Mouse (Mus musculus) stomach, postnatal 0 days (tissue): ENCODE measurements around the gene Coa4. TPM values are rescaled to one million over a fixed set of nuclear protein-coding genes. Genes with fewer than 3 reads are reported as not detected.
A peak's percentile ranks its signal among the peaks of the same experiment; 100 is the strongest.

Experiments
- ATAC-seq: fragments of 200-750 bp; cut with Nextera tagmentation; 2 replicates; pipeline ENCODE4 v1.8.0; 2017; ENCODE audit not compliant: low FRiP score, low TSS enrichment
- DNase-seq: peaks from one replicate; pipeline ENCODE4 v3.0.0-alpha.2; 2016; ENCODE audit warnings: low spot score
- H3K27ac ChIP-seq: fragments of 300-500 bp; sonication (generic); replicated peaks from 2 replicates; pipeline ENCODE4 v1.5.1; 2014; ENCODE audit warnings: mild to moderate bottlenecking, control low read depth
- H3K27me3 ChIP-seq: fragments of 300-500 bp; sonication (generic); 2 replicates; pipeline ENCODE4 v1.6.1; 2014; ENCODE audit warnings: low read length; ENCODE audit not compliant: control insufficient read depth, insufficient read depth
- H3K36me3 ChIP-seq: fragments of 300-500 bp; sonication (generic); 2 replicates; pipeline ENCODE4 v1.6.1; 2014; ENCODE audit warnings: low read length, mixed read lengths; ENCODE audit not compliant: control insufficient read depth, insufficient read depth
- H3K4me1 ChIP-seq: fragments of 300-500 bp; sonication (generic); replicated peaks from 2 replicates; pipeline ENCODE4 v1.6.1; 2014; ENCODE audit warnings: antibody characterized with exemption; ENCODE audit not compliant: control insufficient read depth, insufficient read depth
- H3K4me2 ChIP-seq: fragments of 300-500 bp; sonication (generic); replicated peaks from 2 replicates; pipeline ENCODE4 v1.6.1; 2014; ENCODE audit warnings: low read depth, mild to moderate bottlenecking, control low read depth, moderate library complexity
- H3K4me3 ChIP-seq: fragments of 300-500 bp; sonication (generic); 2 replicates; pipeline ENCODE4 v1.5.1; 2014; ENCODE audit warnings: low read depth, low read length, control low read depth
- H3K9ac ChIP-seq: fragments of 300-500 bp; sonication (generic); 2 replicates; pipeline ENCODE4 v1.6.1; 2014; ENCODE audit warnings: mild to moderate bottlenecking, low read length, control low read depth, mixed read lengths
- H3K9me3 ChIP-seq: fragments of 300-500 bp; sonication (generic); 2 replicates; pipeline ENCODE4 v1.6.1; 2016; ENCODE audit warnings: low read length; ENCODE audit not compliant: control insufficient read depth
- CTCF ChIP-seq: IDR thresholded peaks from 2 replicates; pipeline ENCODE4 v1.5.1; 2016; ENCODE audit warnings: antibody characterized with exemption, low read depth, mild to moderate bottlenecking, moderate library complexity
- EP300 ChIP-seq: optimal IDR thresholded peaks from 2 replicates; pipeline ENCODE3; 2016; ENCODE audit warnings: antibody characterized with exemption
- WGBS: fragments of 180-500 bp; shearing (Covaris S2); extraction: QIAGEN DNeasy Blood & Tissue Kit; methylation state at CpG from one replicate; pipeline ENCODE4 v1.1.7; 2014; 5-methylcytosine and 5-hydroxymethylcytosine counted together
- polyA plus RNA-seq: library from polyadenylated mRNA; unstranded; fragments of >200 nt; fragmentation: Nextera tagmentation; extraction: Ambion mirVana; gene quantifications from 2 replicates; pipeline ENCODE4 v1.2.1, GENCODE M21; 2015

The Coa4 gene
- polyA plus RNA-seq, 1 experiment from 2014 or later: 25.2 TPM

- no peaks in the 10 kb centered on the region for H3K4me1 ChIP-seq
- no peaks in the 10 kb centered on the region for H3K9me3 ChIP-seq
- WGBS: 69% methylated on average over 1 of the region's 1 CpGs
- H3K9ac ChIP-seq: no peak overlapping the region
- H3K36me3 ChIP-seq: peaks cover 2% of the 10 kb centered on the region; the same call in 1 of the 2 replicates
- no peaks in the 10 kb centered on the region for H3K27me3 ChIP-seq
- no peak overlapping the region for H3K27ac ChIP-seq
- DNase-seq: no peak
- peak; percentile 76 for ATAC-seq
- TF ChIP-seq EP300: no peak
- TF ChIP-seq CTCF: no peak
- H3K4me2 ChIP-seq: no peak overlapping the region
- no peak overlapping the region for H3K4me3 ChIP-seq
Measured at GRCm38 (mm10) chr7:100544437-100544836, 7.6 kb downstream of the Coa4 start.

DNA sequence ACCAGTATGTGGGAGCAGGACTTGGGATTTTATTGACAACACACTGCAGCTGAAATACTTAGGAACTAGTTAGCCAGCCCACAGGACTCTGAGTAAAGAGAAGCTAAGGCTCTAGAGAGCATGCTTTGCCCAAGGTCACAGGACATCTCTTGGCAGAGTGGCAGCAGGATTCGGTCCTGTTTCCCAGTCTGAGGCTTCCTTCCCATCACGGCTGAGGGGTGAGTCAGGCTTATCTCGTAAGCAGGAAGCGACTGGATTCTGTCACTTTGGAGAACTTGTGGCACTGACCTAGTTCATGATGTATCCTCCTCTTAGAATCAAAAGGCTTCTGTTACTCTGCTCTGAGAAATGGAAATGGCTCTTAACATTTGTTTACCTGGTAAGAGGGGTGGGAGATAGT is 10.8 kb downstream of the Coa4 start:
- Histone ChIP-seq H3K9ac (no peak overlapping the region), H3K36me3 (no peaks in the 10 kb centered on the region; the same call in 1 of the 2 replicates), H3K27ac (no peak overlapping the region), H3K9me3 (no peaks in the 10 kb centered on the region), H3K4me3 (no peak overlapping the region), H3K27me3 (no peaks in the 10 kb centered on the region), H3K4me1 (no peaks in the 10 kb centered on the region), H3K4me2 (no peak overlapping the region)
- no peak for ATAC-seq
- 68% methylated on average over 4 of the region's 4 CpGs for WGBS
- TF ChIP-seq EP300: no peak
- TF ChIP-seq CTCF: no peak
- DNase-seq: no peak

GRCm38 (mm10) chr7:100549796-100550195 is 12.9 kb downstream of the Coa4 start:
- H3K9me3 ChIP-seq: no peaks in the 10 kb centered on the region
- no peaks in the 10 kb centered on the region for H3K4me1 ChIP-seq
- H3K36me3 ChIP-seq: no peaks in the 10 kb centered on the region; the same call in 1 of the 2 replicates
- H3K27me3 ChIP-seq: no peaks in the 10 kb centered on the region
- H3K4me2 ChIP-seq: no peak overlapping the region
- no peak overlapping the region for H3K27ac ChIP-seq
- H3K9ac ChIP-seq: no peak overlapping the region
- ATAC-seq (no peak), DNase-seq (no peak)
- WGBS: 87% methylated on average over 3 of the region's 3 CpGs
- H3K4me3 ChIP-seq: no peak overlapping the region
- TF ChIP-seq EP300 (no peak), CTCF (no peak)

DNA sequence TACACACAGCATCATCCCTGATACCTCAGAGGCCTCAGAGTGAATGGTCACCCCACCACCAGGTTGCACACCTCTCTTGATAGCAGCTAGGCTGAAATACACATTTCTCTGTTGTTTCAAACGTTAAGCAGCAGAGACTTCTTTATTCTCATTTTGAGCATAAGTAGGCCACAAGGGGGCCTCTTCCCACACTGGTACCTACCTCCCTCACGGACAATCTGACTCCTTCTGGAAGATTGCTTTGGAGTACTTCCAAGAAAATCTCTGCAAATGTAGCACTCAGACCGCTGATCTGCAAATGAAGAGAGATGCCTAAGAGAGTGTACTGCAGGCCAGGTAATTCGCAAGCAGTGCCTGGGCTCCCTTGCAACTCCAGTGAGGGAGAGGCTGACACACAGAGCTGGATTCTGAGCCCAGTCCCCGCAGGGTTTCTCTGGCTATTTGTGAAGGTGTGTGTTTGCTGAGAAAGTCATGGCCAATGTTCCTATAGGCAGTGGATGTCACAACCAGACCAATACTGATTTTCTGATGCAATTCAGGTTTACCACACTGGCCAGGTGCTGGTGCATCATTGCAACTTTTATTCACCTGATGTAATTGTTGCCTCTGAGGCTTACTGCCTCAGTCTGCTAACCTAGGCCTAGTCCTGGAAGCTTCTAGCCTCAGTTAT is 13.6 kb downstream of the Coa4 start:
- peak; percentile 62 for TF ChIP-seq CTCF
- no peak for TF ChIP-seq EP300
- no peak overlapping the region for H3K4me2 ChIP-seq
- ATAC-seq (0 out of 2 replicates have a peak, but pooled peaks have one; percentile 8), DNase-seq (no peak)
- H3K4me1 ChIP-seq: no peaks in the 10 kb centered on the region
- 42% methylated on average over 5 of the region's 5 CpGs for WGBS
- no peaks in the 10 kb centered on the region for H3K9me3 ChIP-seq
- H3K27ac ChIP-seq: no peak overlapping the region
- H3K9ac ChIP-seq: no peak overlapping the region
- H3K4me3 ChIP-seq: no peak overlapping the region
- H3K27me3 ChIP-seq: no peaks in the 10 kb centered on the region
- H3K36me3 ChIP-seq: no peaks in the 10 kb centered on the region; the same call in 1 of the 2 replicates

DNA sequence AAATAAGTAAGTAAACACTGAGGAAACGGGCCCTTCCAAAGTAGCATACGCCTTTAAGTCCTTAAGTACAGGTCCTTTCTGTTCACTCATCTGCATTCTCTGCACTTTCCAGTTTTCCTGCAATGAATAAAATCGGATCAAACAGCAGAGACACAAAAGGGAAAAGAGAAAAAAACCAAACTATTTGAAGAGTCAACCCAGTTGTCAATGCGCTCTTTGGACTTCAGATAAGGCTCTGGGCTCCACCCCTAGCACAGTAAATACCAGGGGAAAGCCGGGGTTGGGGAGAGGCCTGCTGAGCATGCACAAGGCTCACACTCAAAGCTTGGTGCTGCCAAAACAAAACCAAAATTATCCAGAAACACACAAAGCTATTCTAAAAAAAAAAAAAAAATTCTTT is 18.1 kb downstream of the Coa4 start:
- H3K4me1 ChIP-seq: no peaks in the 10 kb centered on the region
- H3K9me3 ChIP-seq: no peaks in the 10 kb centered on the region
- 45% methylated on average over 5 of the region's 5 CpGs for WGBS
- no peaks in the 10 kb centered on the region; the same call in 1 of the 2 replicates for H3K36me3 ChIP-seq
- H3K4me3 ChIP-seq: no peak overlapping the region
- ATAC-seq: peak; percentile 85
- DNase-seq: peak; percentile 71
- H3K4me2 ChIP-seq: no peak overlapping the region
- H3K27me3 ChIP-seq: no peaks in the 10 kb centered on the region
- H3K9ac ChIP-seq: no peak overlapping the region
- H3K27ac ChIP-seq: no peak overlapping the region; the same call in 1 of the 2 replicates
- TF ChIP-seq EP300: no peak
- TF ChIP-seq CTCF: no peak

GRCm38 (mm10) chr7:100555431-100555951 is 18.6 kb downstream of the Coa4 start:
- H3K4me2 ChIP-seq: no peak overlapping the region
- no peak for TF ChIP-seq EP300
- TF ChIP-seq CTCF: no peak
- no peaks in the 10 kb centered on the region for H3K4me1 ChIP-seq
- no peaks in the 10 kb centered on the region for H3K27me3 ChIP-seq
- H3K4me3 ChIP-seq: no peak overlapping the region
- ATAC-seq (peak; percentile 41), DNase-seq (peak; percentile 42)
- peak overlapping the region; percentile 73 for H3K27ac ChIP-seq
- no peaks in the 10 kb centered on the region; the same call in 1 of the 2 replicates for H3K36me3 ChIP-seq
- no peaks in the 10 kb centered on the region for H3K9me3 ChIP-seq
- WGBS: 43% methylated on average over 13 of the region's 13 CpGs
- no peak overlapping the region for H3K9ac ChIP-seq
